Mouse (Mus musculus): ENCODE data around the gene Olfr101. TPM values are rescaled to one million over a fixed set of nuclear protein-coding genes. Genes with fewer than 3 reads are reported as not detected.

The Olfr101 gene
- polyA plus RNA-seq, 1 experiment = not detected

GRCm38 (mm10) chr17:37270702-37271092 is 33.4 kb downstream of the Olfr101 start:
- TF ChIP-seq CTCF (IDR thresholded peaks at IDR 0.05; ENCODE audit: insufficient read depth, low read depth, low read length) (no peak), POLR2A (IDR thresholded peaks at IDR 0.05; ENCODE audit: insufficient read depth, low read depth, low read length) (no peak)
- H3K4me1 ChIP-seq (ENCODE audit: control insufficient read depth, insufficient read depth, low read length) = no peaks in the 10 kb centered on the region
- 72% methylated on average over 8 of the region's 8 CpGs for WGBS

GRCm38 (mm10) chr17:37270058-37270701 is 33.9 kb downstream of the Olfr101 start, which contains the start of gene H2-M3:
Gene H2-M3 (plus strand): TSS chr17:37270220.
- no peak within 1 kb of the TSS for H3K27ac ChIP-seq (ENCODE audit: insufficient read depth, low read depth, low read length)
- TF ChIP-seq POLR2A (IDR thresholded peaks at IDR 0.05; ENCODE audit: insufficient read depth, low read depth, low read length) (no peak), CTCF (IDR thresholded peaks at IDR 0.05; ENCODE audit: insufficient read depth, low read depth, low read length) (no peak)
- H3K4me1 ChIP-seq (ENCODE audit: control insufficient read depth, insufficient read depth, low read length) = no peaks in the 10 kb centered on the region
- WGBS = 3% methylated on average over 26 of the region's 26 CpGs
- peak within 1 kb of the TSS; percentile 71 for H3K4me3 ChIP-seq (ENCODE audit: insufficient read depth, low read depth, low read length)

More at GRCm38 (mm10) chr17:37270702-37271092, 33.4 kb downstream of the Olfr101 start:
- Histone ChIP-seq H3K27ac (ENCODE audit: insufficient read depth, low read depth, low read length) (no peak overlapping the region), H3K4me3 (ENCODE audit: insufficient read depth, low read depth, low read length) (peak overlapping the region; percentile 71)

GRCm38 (mm10) chr17:37263626-37264025 is 40.5 kb downstream of the Olfr101 start, which contains the start of gene Olfr98:
Gene Olfr98 (minus strand): TSS chr17:37263749.
- Histone ChIP-seq H3K4me3 (ENCODE audit: insufficient read depth, low read depth, low read length) (no peak within 1 kb of the TSS), H3K27ac (ENCODE audit: insufficient read depth, low read depth, low read length) (no peak within 1 kb of the TSS), H3K4me1 (ENCODE audit: control insufficient read depth, insufficient read depth, low read length) (no peaks in the 10 kb centered on the region)
- WGBS = 57% methylated on average over 1 of the region's 1 CpGs
- no peak for TF ChIP-seq CTCF (IDR thresholded peaks at IDR 0.05; ENCODE audit: insufficient read depth, low read depth, low read length)
- TF ChIP-seq POLR2A (IDR thresholded peaks at IDR 0.05; ENCODE audit: insufficient read depth, low read depth, low read length) = no peak

- 0% methylated on average over 1 of the region's 1 CpGs for WGBS
- no peak for TF ChIP-seq CTCF (IDR thresholded peaks at IDR 0.05; ENCODE audit: insufficient read depth, low read depth, low read length)
- TF ChIP-seq POLR2A (IDR thresholded peaks at IDR 0.05; ENCODE audit: insufficient read depth, low read depth, low read length) = no peak
- no peaks in the 10 kb centered on the region for H3K4me1 ChIP-seq (ENCODE audit: control insufficient read depth, insufficient read depth, low read length)
- H3K27ac ChIP-seq (ENCODE audit: insufficient read depth, low read depth, low read length) = no peak overlapping the region
- no peak overlapping the region for H3K4me3 ChIP-seq (ENCODE audit: insufficient read depth, low read depth, low read length)
These were observed 53.6 kb downstream of the Olfr101 start for GRCm38 (mm10) chr17:37250544-37250943.

GRCm38 (mm10) chr17:37249460-37249859 is 54.7 kb downstream of the Olfr101 start:
- Histone ChIP-seq H3K27ac (ENCODE audit: insufficient read depth, low read depth, low read length) (no peak overlapping the region), H3K4me3 (ENCODE audit: insufficient read depth, low read depth, low read length) (no peak overlapping the region), H3K4me1 (ENCODE audit: control insufficient read depth, insufficient read depth, low read length) (no peaks in the 10 kb centered on the region)
- TF ChIP-seq POLR2A (IDR thresholded peaks at IDR 0.05; ENCODE audit: insufficient read depth, low read depth, low read length) (no peak), CTCF (IDR thresholded peaks at IDR 0.05; ENCODE audit: insufficient read depth, low read depth, low read length) (no peak)

Other genes with a start within 250 kb of the Olfr101 start
- not detected in 2 replicates for gene Olfr90, start 215.8 kb downstream of the Olfr101 start, polyA plus RNA-seq (2012; ENCODE audit: insufficient read depth, insufficient read length, low replicate concordance, missing spikeins)
- gene Olfr91, start 206.0 kb downstream of the Olfr101 start, polyA plus RNA-seq (2012; ENCODE audit: insufficient read depth, insufficient read length, low replicate concordance, missing spikeins) = not detected in 2 replicates
- not detected in 2 replicates for gene Olfr92, start 184.2 kb downstream of the Olfr101 start, polyA plus RNA-seq (2012; ENCODE audit: insufficient read depth, insufficient read length, low replicate concordance, missing spikeins)
- not detected in 2 replicates for gene Olfr93, start 142.8 kb downstream of the Olfr101 start, polyA plus RNA-seq (2012; ENCODE audit: insufficient read depth, insufficient read length, low replicate concordance, missing spikeins)
- not detected in 2 replicates for gene Ubd, start 110.4 kb downstream of the Olfr101 start, polyA plus RNA-seq (2012; ENCODE audit: insufficient read depth, insufficient read length, low replicate concordance, missing spikeins)
- gene Olfr94, start 103.3 kb downstream of the Olfr101 start, polyA plus RNA-seq (2012; ENCODE audit: insufficient read depth, insufficient read length, low replicate concordance, missing spikeins) = not detected in 2 replicates
- gene Olfr95, start 91.2 kb downstream of the Olfr101 start, polyA plus RNA-seq (2012; ENCODE audit: insufficient read depth, insufficient read length, low replicate concordance, missing spikeins) = not detected in 2 replicates
- gene Olfr96, start 84.2 kb downstream of the Olfr101 start, polyA plus RNA-seq (2012; ENCODE audit: insufficient read depth, insufficient read length, low replicate concordance, missing spikeins) = not detected in 2 replicates
- gene Olfr97, start 67.0 kb downstream of the Olfr101 start, polyA plus RNA-seq (2012; ENCODE audit: insufficient read depth, insufficient read length, low replicate concordance, missing spikeins) = not detected in 2 replicates
- not detected in 2 replicates for gene Olfr98, start 40.6 kb downstream of the Olfr101 start, polyA plus RNA-seq (2012; ENCODE audit: insufficient read depth, insufficient read length, low replicate concordance, missing spikeins)
- not detected in 2 replicates for gene H2-M3, start 34.1 kb downstream of the Olfr101 start, polyA plus RNA-seq (2012; ENCODE audit: insufficient read depth, insufficient read length, low replicate concordance, missing spikeins)
- gene Olfr99, start 20.9 kb downstream of the Olfr101 start, polyA plus RNA-seq (2012; ENCODE audit: insufficient read depth, insufficient read length, low replicate concordance, missing spikeins) = not detected in 2 replicates
- not detected in 2 replicates for gene Olfr102, start 12.7 kb upstream of the Olfr101 start, polyA plus RNA-seq (2012; ENCODE audit: insufficient read depth, insufficient read length, low replicate concordance, missing spikeins)
- gene Olfr103, start 35.4 kb upstream of the Olfr101 start, polyA plus RNA-seq (2012; ENCODE audit: insufficient read depth, insufficient read length, low replicate concordance, missing spikeins) = not detected in 2 replicates
- gene Olfr104-ps, start 55.3 kb upstream of the Olfr101 start, polyA plus RNA-seq (2012; ENCODE audit: insufficient read depth, insufficient read length, low replicate concordance, missing spikeins) = not detected in 2 replicates
- not detected in 2 replicates for gene Olfr105-ps, start 74.7 kb upstream of the Olfr101 start, polyA plus RNA-seq (2012; ENCODE audit: insufficient read depth, insufficient read length, low replicate concordance, missing spikeins)
- gene Olfr106-ps, start 86.1 kb upstream of the Olfr101 start, polyA plus RNA-seq (2012; ENCODE audit: insufficient read depth, insufficient read length, low replicate concordance, missing spikeins) = not detected in 2 replicates
- not detected in 2 replicates for gene Olfr107, start 94.9 kb upstream of the Olfr101 start, polyA plus RNA-seq (2012; ENCODE audit: insufficient read depth, insufficient read length, low replicate concordance, missing spikeins)
- gene Olfr108, start 141.2 kb upstream of the Olfr101 start, polyA plus RNA-seq (2012; ENCODE audit: insufficient read depth, insufficient read length, low replicate concordance, missing spikeins) = not detected in 2 replicates
- gene Olfr109, start 154.6 kb upstream of the Olfr101 start, polyA plus RNA-seq (2012; ENCODE audit: insufficient read depth, insufficient read length, low replicate concordance, missing spikeins) = not detected in 2 replicates
- gene H2-M2, start 179.2 kb upstream of the Olfr101 start, polyA plus RNA-seq (2012; ENCODE audit: insufficient read depth, insufficient read length, low replicate concordance, missing spikeins) = not detected in 2 replicates
- gene Olfr110, start 188.2 kb upstream of the Olfr101 start, polyA plus RNA-seq (2012; ENCODE audit: insufficient read depth, insufficient read length, low replicate concordance, missing spikeins) = not detected in 2 replicates
- gene Olfr111, start 203.7 kb upstream of the Olfr101 start, polyA plus RNA-seq (2012; ENCODE audit: insufficient read depth, insufficient read length, low replicate concordance, missing spikeins) = not detected in 2 replicates

All from olfactory bulb, adult 2 months (tissue).